Mouse (Mus musculus) cerebellum, adult 11 months (tissue): ENCODE measurements around the gene Nid1.

Experiments
- DNase-seq: peaks from one replicate; pipeline ENCODE4 v3.0.0; 2022

The Nid1 gene

DNA sequence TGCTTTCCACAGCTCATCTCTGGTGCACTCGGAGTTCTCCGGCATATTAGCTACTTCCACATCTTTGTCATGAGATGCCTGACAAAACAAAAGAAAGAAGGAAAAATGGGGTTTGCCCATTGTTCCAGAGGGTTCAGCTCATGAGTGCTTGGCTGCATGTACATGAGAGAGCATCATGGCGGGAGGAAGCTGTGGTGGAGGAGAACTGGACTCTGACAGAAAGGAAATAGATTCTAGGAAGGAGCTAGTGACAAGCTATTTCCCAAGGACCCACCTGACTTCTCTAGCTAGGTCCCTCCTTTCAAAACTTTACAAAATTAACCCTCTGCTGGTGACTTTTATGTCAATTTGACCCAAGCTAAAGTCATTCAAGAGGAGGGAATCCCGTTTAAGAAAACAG is 110.5 kb downstream of the Nid1 start:
- no peak for DNase-seq

- DNase-seq, result no peak
These were observed 111.3 kb downstream of the Nid1 start for GRCm38 (mm10) chr13:13548431-13549190.

GRCm38 (mm10) chr13:13549687-13550660 is 112.6 kb downstream of the Nid1 start:
- DNase-seq, result no peak

- DNase-seq, result no peak
These were observed 114.7 kb downstream of the Nid1 start for GRCm38 (mm10) chr13:13552020-13552419.

DNA sequence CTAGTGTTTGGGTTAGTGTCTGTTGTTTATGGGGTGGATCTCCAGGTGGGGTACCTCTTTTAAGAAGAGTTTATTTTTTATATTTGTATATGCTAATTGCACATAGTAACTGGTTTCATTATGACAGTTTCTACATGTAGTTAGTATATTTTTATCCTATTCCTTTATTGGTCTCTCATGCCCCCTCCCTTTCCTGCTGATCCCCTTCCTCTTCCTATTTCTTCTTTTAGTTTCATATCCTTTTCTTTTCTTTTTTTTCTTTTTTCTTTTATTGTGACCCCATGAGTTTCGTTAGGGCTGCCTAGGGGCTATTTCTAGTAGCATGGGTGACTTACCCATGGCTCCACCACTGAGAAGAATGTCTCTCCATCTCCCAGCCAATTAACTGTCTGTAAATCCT is 116.3 kb downstream of the Nid1 start:
- DNase-seq, result no peak

GRCm38 (mm10) chr13:13555196-13555595 is 117.8 kb downstream of the Nid1 start:
- no peak for DNase-seq

DNA sequence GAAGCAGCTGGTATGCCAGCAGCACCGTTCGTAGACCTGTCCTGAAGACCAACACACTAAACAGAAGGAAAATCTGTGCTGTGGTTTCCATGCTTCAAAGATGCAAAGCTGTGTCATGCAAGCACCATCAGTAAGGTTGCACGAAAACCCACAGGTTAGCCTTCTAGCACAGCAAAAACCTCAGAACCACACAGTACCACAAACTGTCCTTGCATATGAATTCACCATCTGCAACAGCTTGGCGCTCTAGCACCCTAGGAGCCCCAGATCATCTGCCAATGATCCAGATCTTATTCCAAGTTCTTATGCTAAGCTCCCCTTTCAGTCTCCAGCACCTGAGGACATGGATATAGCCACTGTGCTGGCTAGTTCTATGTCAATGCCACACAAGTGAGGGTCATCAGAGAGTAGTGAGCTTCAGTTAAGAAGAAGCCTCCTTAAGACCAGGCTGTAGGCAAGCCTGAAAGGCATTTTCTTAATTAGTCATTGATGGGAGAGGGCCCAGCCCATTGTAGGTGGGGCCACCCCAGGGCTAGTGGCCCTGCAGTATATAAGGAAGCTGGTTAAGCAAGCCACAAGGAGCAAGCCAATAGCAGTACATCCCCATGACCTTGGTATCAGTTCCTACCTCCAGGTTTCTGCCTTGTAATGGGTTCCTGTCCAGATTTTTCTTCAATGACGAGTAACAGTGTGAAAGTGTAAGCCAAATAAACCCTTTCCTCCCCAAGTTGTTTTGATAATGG is 119.8 kb downstream of the Nid1 start:
- DNase-seq, result peak; percentile 31

- DNase-seq, result no peak
These were observed 120.9 kb downstream of the Nid1 start for GRCm38 (mm10) chr13:13558251-13558650.

GRCm38 (mm10) chr13:13558900-13559299 is 121.5 kb downstream of the Nid1 start:
- DNase-seq, result no peak
